Mouse (Mus musculus): Measurements from ENCODE around the gene Sp7. TPM values are rescaled to one million over a fixed set of nuclear protein-coding genes. Genes with fewer than 3 reads are reported as not detected.

The Sp7 gene
- polyA plus RNA-seq, 1 experiment: not detected

DNA sequence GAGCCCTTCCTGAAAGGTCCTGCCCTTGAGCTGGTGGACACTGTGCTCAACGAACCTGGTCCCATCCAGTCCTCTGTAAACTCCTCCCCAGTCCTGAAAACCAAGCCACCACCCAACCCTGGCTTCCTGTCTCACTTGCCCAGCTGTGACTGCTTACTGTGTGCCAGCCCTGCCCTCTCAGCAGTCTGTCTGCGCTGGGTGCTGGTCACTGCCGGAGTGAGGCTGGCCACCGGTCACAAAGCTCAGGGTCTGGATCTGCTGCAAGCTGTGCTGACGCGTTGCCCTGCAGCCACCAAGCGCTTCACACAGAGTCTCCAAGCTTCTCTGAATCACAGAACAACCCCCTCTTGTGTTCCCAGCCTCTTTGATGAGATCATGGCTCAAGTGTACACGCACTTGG is 51.7 kb downstream of the Sp7 start:
- TF ChIP-seq POLR2A (IDR thresholded peaks at IDR 0.05; ENCODE audit: low read depth, low read length): no peak
- no peak for TF ChIP-seq CTCF (IDR thresholded peaks at IDR 0.05; ENCODE audit: extremely low read depth, insufficient read depth, insufficient read length, insufficient replicate concordance)
- no peaks in the 10 kb centered on the region for H3K36me3 ChIP-seq (ENCODE audit: control insufficient read depth, insufficient read depth, low read length)
- DNase-seq (ENCODE audit: low read depth in 1 of 2, low spot score in 2 of 2): no peak

DNA sequence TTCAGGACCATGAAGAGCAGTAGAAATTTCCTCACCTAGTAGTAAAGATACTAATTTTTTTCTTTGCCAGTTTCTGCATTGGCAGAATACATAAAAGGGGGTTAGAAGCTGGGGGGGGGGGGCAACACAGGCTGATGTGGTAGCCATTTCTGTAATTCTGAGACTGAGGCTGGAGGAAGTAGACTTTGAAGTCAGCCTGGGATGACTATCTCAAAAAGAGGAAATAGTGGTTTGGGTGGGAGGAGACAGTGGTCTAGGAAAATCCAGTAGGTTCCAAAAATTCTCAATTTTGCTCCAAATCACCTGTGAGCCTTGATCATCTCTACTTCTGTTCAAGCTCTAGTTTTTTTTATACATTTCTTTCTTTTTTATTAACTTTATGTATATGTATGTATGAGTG is 55.5 kb downstream of the Sp7 start:
- H3K27ac ChIP-seq (ENCODE audit: insufficient read depth, low read length): no peak overlapping the region
- H3K27me3 ChIP-seq (ENCODE audit: control insufficient read depth, insufficient read depth, low read length): no peaks in the 10 kb centered on the region
- no peaks in the 10 kb centered on the region for H3K36me3 ChIP-seq (ENCODE audit: control insufficient read depth, insufficient read depth, low read length)
- TF ChIP-seq CTCF (IDR thresholded peaks at IDR 0.05; ENCODE audit: extremely low read depth, insufficient read depth, insufficient read length, insufficient replicate concordance): no peak
- no peak for TF ChIP-seq POLR2A (IDR thresholded peaks at IDR 0.05; ENCODE audit: low read depth, low read length)
- H3K4me1 ChIP-seq (ENCODE audit: control insufficient read depth, insufficient read depth, insufficient read length): no peaks in the 10 kb centered on the region
- H3K4me3 ChIP-seq (ENCODE audit: extremely low read depth, insufficient read depth, insufficient read length): no peak overlapping the region
- DNase-seq (ENCODE audit: low read depth in 1 of 2, low spot score in 2 of 2): no peak

More for the DNA sequence above, 51.7 kb downstream of the Sp7 start:
- Histone ChIP-seq H3K27me3 (ENCODE audit: control insufficient read depth, insufficient read depth, low read length) (no peaks in the 10 kb centered on the region), H3K4me1 (ENCODE audit: control insufficient read depth, insufficient read depth, insufficient read length) (no peaks in the 10 kb centered on the region), H3K27ac (ENCODE audit: insufficient read depth, low read length) (no peak overlapping the region), H3K4me3 (ENCODE audit: extremely low read depth, insufficient read depth, insufficient read length) (no peak overlapping the region)
- 87% methylated on average over 8 of the region's 8 CpGs for WGBS

DNA sequence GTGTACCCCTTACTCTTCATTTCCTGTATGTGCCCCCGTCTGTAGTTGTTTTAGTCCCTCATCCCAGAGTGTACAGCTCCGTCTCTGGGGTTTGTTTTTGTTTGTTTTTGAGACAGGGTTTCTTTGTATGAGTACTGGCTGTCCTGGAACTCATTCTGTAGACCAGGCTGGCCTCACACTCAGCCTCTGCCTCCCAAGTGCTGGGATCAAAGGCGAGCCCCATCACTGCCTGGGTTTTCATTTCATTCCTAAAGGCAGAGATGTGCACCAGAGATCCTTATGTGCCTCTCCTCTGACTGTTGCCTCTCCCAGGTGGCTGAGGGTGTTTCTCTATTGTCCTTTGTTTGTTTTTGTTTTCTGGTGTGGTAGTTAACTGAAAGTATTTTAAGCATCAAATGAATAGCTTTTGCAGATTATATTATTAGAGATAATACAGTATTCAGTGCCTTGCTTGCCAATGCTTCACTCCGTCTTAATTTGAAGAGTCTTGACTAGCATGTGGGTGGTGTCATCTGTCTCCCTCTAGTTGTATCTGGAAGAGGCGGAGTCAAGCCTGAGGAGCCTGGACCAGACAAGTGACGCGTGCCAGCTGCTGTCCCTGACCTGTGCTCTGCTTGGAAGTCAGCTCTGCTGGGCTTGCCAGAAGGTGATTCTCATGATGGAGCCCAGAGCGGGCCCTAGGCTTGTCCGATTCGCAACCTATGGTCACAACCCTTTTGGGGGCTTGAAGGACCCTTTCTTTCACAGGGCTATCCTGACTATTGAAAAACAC is 56.7 kb downstream of the Sp7 start:
- DNase-seq (ENCODE audit: low read depth in 1 of 2, low spot score in 2 of 2): no peak
- Histone ChIP-seq H3K4me1 (ENCODE audit: control insufficient read depth, insufficient read depth, insufficient read length) (no peaks in the 10 kb centered on the region), H3K36me3 (ENCODE audit: control insufficient read depth, insufficient read depth, low read length) (no peaks in the 10 kb centered on the region), H3K4me3 (ENCODE audit: extremely low read depth, insufficient read depth, insufficient read length) (no peak overlapping the region), H3K27me3 (ENCODE audit: control insufficient read depth, insufficient read depth, low read length) (no peaks in the 10 kb centered on the region), H3K27ac (ENCODE audit: insufficient read depth, low read length) (no peak overlapping the region)
- no peak for TF ChIP-seq POLR2A (IDR thresholded peaks at IDR 0.05; ENCODE audit: low read depth, low read length)
- WGBS: 91% methylated on average over 10 of the region's 10 CpGs

DNA sequence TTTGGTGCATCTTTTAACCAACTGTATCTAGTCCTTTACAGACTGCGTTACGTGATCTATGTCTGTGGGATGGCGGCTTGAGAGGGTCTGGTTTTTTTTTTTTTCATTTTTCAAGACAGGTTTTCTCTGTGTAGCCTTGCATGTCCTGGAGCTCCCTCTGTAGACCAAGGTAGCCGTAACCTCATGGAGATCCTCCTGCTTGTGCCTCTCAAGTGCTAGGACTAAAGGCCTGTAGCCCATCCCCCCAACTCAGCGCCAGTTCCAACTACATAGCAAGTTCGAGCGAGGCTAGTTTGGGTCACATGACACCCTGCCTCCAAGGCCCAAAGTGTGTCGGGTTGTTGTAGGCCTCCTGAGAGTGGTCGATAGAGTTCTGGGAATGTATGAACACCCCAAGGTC is 58.3 kb downstream of the Sp7 start:
- TF ChIP-seq POLR2A (IDR thresholded peaks at IDR 0.05; ENCODE audit: low read depth, low read length) (no peak), CTCF (IDR thresholded peaks at IDR 0.05; ENCODE audit: extremely low read depth, insufficient read depth, insufficient read length, insufficient replicate concordance) (no peak)
- WGBS: 94% methylated on average over 9 of the region's 9 CpGs
- Histone ChIP-seq H3K27me3 (ENCODE audit: control insufficient read depth, insufficient read depth, low read length) (no peaks in the 10 kb centered on the region), H3K4me3 (ENCODE audit: extremely low read depth, insufficient read depth, insufficient read length) (no peak overlapping the region), H3K36me3 (ENCODE audit: control insufficient read depth, insufficient read depth, low read length) (no peaks in the 10 kb centered on the region), H3K27ac (ENCODE audit: insufficient read depth, low read length) (no peak overlapping the region), H3K4me1 (ENCODE audit: control insufficient read depth, insufficient read depth, insufficient read length) (no peaks in the 10 kb centered on the region)
- DNase-seq (ENCODE audit: low read depth in 1 of 2, low spot score in 2 of 2): no peak

Other genes starting within 250 kb of the Sp7 start
- 26.0 and 28.8 TPM in 2 replicates for gene Spryd3, start 230.9 kb downstream of the Sp7 start, polyA plus RNA-seq (2012; rRNA removed)
- 10.9 and 21.0 TPM in 2 replicates for gene Igfbp6, start 222.8 kb downstream of the Sp7 start, polyA plus RNA-seq (2012; rRNA removed)
- gene Soat2, start 216.7 kb downstream of the Sp7 start, polyA plus RNA-seq (2012; rRNA removed): 3.2 and 5.4 TPM in 2 replicates
- 26.8 and 30.2 TPM in 2 replicates for gene Zfp740, start 163.9 kb downstream of the Sp7 start, polyA plus RNA-seq (2012; rRNA removed)
- gene Csad, start 162.5 kb downstream of the Sp7 start, polyA plus RNA-seq (2012; rRNA removed): 33.2 and 40.9 TPM in 2 replicates
- 127 and 143 TPM in 2 replicates for gene Itgb7, start 135.2 kb downstream of the Sp7 start, polyA plus RNA-seq (2012; rRNA removed)
- gene Rarg, start 109.7 kb downstream of the Sp7 start, polyA plus RNA-seq (2012; rRNA removed): 21.1 and 27.5 TPM in 2 replicates
- gene Gm9918, start 96.6 kb downstream of the Sp7 start, polyA plus RNA-seq (2012; rRNA removed): 0.05 TPM in 1 of 2 replicates, not detected in the other
- gene Mfsd5, start 87.7 kb downstream of the Sp7 start, polyA plus RNA-seq (2012; rRNA removed): 57.8 and 79.8 TPM in 2 replicates
- gene Espl1, start 70.9 kb downstream of the Sp7 start, polyA plus RNA-seq (2012; rRNA removed): 8.9 and 15.1 TPM in 2 replicates
- gene Pfdn5, start 41.1 kb downstream of the Sp7 start, polyA plus RNA-seq (2012; rRNA removed): 51.9 and 63.6 TPM in 2 replicates
- gene Myg1, start 35.5 kb downstream of the Sp7 start, polyA plus RNA-seq (2012; rRNA removed): 41.9 and 48.4 TPM in 2 replicates
- 51.9 and 55.8 TPM in 2 replicates for gene Aaas, start 16.4 kb downstream of the Sp7 start, polyA plus RNA-seq (2012; rRNA removed)
- 19.6 and 22.7 TPM in 2 replicates for gene Sp1, start 39.0 kb upstream of the Sp7 start, polyA plus RNA-seq (2012; rRNA removed)
- 0.56 and 0.66 TPM in 2 replicates for gene Amhr2, start 78.2 kb upstream of the Sp7 start, polyA plus RNA-seq (2012; rRNA removed)
- gene Prr13, start 91.8 kb upstream of the Sp7 start, polyA plus RNA-seq (2012; rRNA removed): 170 and 215 TPM in 2 replicates
- gene Pcbp2, start 103.4 kb upstream of the Sp7 start, polyA plus RNA-seq (2012; rRNA removed): 378 and 426 TPM in 2 replicates
- not detected in 2 replicates for gene Gm10337, start 136.5 kb upstream of the Sp7 start, polyA plus RNA-seq (2012; rRNA removed)
- gene Map3k12, start 149.9 kb upstream of the Sp7 start, polyA plus RNA-seq (2012; rRNA removed): 2.1 TPM in 2 replicates
- 53.9 and 58.4 TPM in 2 replicates for gene Tarbp2, start 151.0 kb upstream of the Sp7 start, polyA plus RNA-seq (2012; rRNA removed)
- gene Npff, start 157.8 kb upstream of the Sp7 start, polyA plus RNA-seq (2012; rRNA removed): 6.7 and 8.1 TPM in 2 replicates